Mouse (Mus musculus) myocyte (in vitro differentiated cells): ENCODE results near the gene Nkain2. TPM values are rescaled to one million over a fixed set of nuclear protein-coding genes. Genes with fewer than 3 reads are reported as not detected.

Source experiments
- H3K27me3 ChIP-seq: one replicate; pipeline ENCODE4 v1.6.1; 2011; ENCODE audit not compliant: control insufficient read depth, insufficient read depth, insufficient read length
- H3K36me3 ChIP-seq: one replicate; pipeline ENCODE4 v1.6.1; 2011; ENCODE audit not compliant: control insufficient read depth, insufficient read depth
- H3K4me2 ChIP-seq: one replicate; pipeline ENCODE4 v1.6.1; 2011; ENCODE audit warnings: low read depth, control low read depth
- H3K4me3 ChIP-seq: one replicate; pipeline ENCODE4 v1.5.1; 2011; ENCODE audit warnings: mild to moderate bottlenecking, control low read depth, moderate library complexity
- H3K79me2 ChIP-seq: one replicate; pipeline ENCODE4 v1.6.1; 2011; ENCODE audit not compliant: control insufficient read depth, insufficient read depth
- H3ac ChIP-seq: one replicate; pipeline ENCODE4 v1.6.1; 2011; ENCODE audit not compliant: control insufficient read depth, insufficient read length
- CEBPB ChIP-seq: IDR thresholded peaks from 2 replicates; pipeline ENCODE4 v1.6.1; 2011; ENCODE audit warnings: mild to moderate bottlenecking, moderate library complexity; ENCODE audit not compliant: poor library complexity, insufficient read depth, severe bottlenecking
- E2F4 ChIP-seq: IDR thresholded peaks from one replicate; pipeline ENCODE4 v1.6.1; 2011; ENCODE audit warnings: mild to moderate bottlenecking, control low read depth, moderate library complexity; ENCODE audit not compliant: insufficient read depth
- MAX ChIP-seq: IDR thresholded peaks from one replicate; pipeline ENCODE4 v1.6.1; 2011; ENCODE audit warnings: low read depth, mild to moderate bottlenecking, control low read depth
- MYOD1 ChIP-seq, 3 experiments: IDR thresholded peaks; one replicate each; pipeline ENCODE4 v1.6.1; 2011; ENCODE audit warnings: control low read depth in 2 of 3, low read depth in 2 of 3, mild to moderate bottlenecking in 2 of 3, moderate library complexity in 1 of 3; ENCODE audit not compliant: insufficient read length in 2 of 3, control insufficient read depth in 1 of 3
- MYOG ChIP-seq, 3 experiments: IDR thresholded peaks; one replicate each; pipeline ENCODE4 v1.6.1; 2011; ENCODE audit warnings: control low read depth in 2 of 3, low read depth in 2 of 3, mild to moderate bottlenecking in 2 of 3; ENCODE audit not compliant: insufficient read length in 2 of 3, control insufficient read depth in 1 of 3, insufficient read depth in 1 of 3
- POLR2A ChIP-seq: IDR thresholded peaks from one replicate; pipeline ENCODE4 v1.6.1; 2011; ENCODE audit warnings: low read depth, mild to moderate bottlenecking, control low read depth, moderate library complexity; ENCODE audit not compliant: insufficient read length
- POLR2AphosphoS2 ChIP-seq: IDR thresholded peaks from one replicate; pipeline ENCODE4 v1.6.1; 2011; ENCODE audit warnings: low read depth, control low read depth; ENCODE audit not compliant: insufficient read length
- REST ChIP-seq: IDR thresholded peaks from one replicate; pipeline ENCODE4 v1.6.1; 2011; ENCODE audit warnings: mild to moderate bottlenecking, control low read depth, moderate library complexity; ENCODE audit not compliant: insufficient read depth, insufficient read length
- SRF ChIP-seq: IDR thresholded peaks from one replicate; pipeline ENCODE4 v1.6.1; 2011; ENCODE audit warnings: low read depth; ENCODE audit not compliant: control insufficient read depth, insufficient read length
- TCF12 ChIP-seq: IDR thresholded peaks from one replicate; pipeline ENCODE4 v1.6.1; 2011; ENCODE audit warnings: mild to moderate bottlenecking, control low read depth; ENCODE audit not compliant: poor library complexity, insufficient read depth, severe bottlenecking
- TCF3 ChIP-seq: IDR thresholded peaks from one replicate; pipeline ENCODE4 v1.6.1; 2011; ENCODE audit warnings: low read depth, control low read depth; ENCODE audit not compliant: insufficient read length
- USF1 ChIP-seq: IDR thresholded peaks from one replicate; pipeline ENCODE4 v1.6.1; 2011; ENCODE audit warnings: low read depth, mild to moderate bottlenecking, control low read depth, moderate library complexity
- polyA plus RNA-seq: library from polyadenylated mRNA; unstranded; fragments of >200 nt; fragmentation: generic; extraction: Trizol; gene quantifications from one replicate; pipeline ENCODE4 v1.2.1, GENCODE M21; 2012; ENCODE audit warnings: missing spikeins

Nkain2 gene
- polyA plus RNA-seq, 1 experiment: 0.36 TPM

GRCm38 (mm10) chr10:32881977-32882376, 8.3 kb downstream of the Nkain2 start:
- TF ChIP-seq MAX (no peak), TCF12 (no peak), POLR2A (no peak), CEBPB (no peak), MYOD1 (IDR thresholded peaks at IDR 0.05; ENCODE audit: control insufficient read depth in 1 of 3, insufficient read length in 2 of 3, low read depth in 2 of 3) (no peak), MYOG (IDR thresholded peaks at IDR 0.05; ENCODE audit: control insufficient read depth in 1 of 3, insufficient read depth in 1 of 3, insufficient read length in 2 of 3, low read depth in 2 of 3) (no peak), E2F4 (no peak), REST (no peak), TCF3 (no peak), SRF (no peak), USF1 (no peak), POLR2AphosphoS2 (no peak)
- H3K79me2 ChIP-seq: no peaks in the 10 kb centered on the region
- H3ac ChIP-seq: no peak overlapping the region
- no peak overlapping the region for H3K4me3 ChIP-seq
- no peak overlapping the region for H3K4me2 ChIP-seq
- H3K27me3 ChIP-seq: no peaks in the 10 kb centered on the region
- no peaks in the 10 kb centered on the region for H3K36me3 ChIP-seq

- no peak overlapping the region for H3K4me2 ChIP-seq
- TF ChIP-seq CEBPB (no peak), USF1 (no peak), E2F4 (no peak), TCF12 (no peak), MAX (no peak), TCF3 (no peak), REST (no peak), MYOD1 (IDR thresholded peaks at IDR 0.05; ENCODE audit: control insufficient read depth in 1 of 3, insufficient read length in 2 of 3, low read depth in 2 of 3) (no peak), POLR2AphosphoS2 (no peak), MYOG (IDR thresholded peaks at IDR 0.05; ENCODE audit: control insufficient read depth in 1 of 3, insufficient read depth in 1 of 3, insufficient read length in 2 of 3, low read depth in 2 of 3) (no peak), POLR2A (no peak), SRF (no peak)
- no peaks in the 10 kb centered on the region for H3K36me3 ChIP-seq
- no peaks in the 10 kb centered on the region for H3K79me2 ChIP-seq
- no peaks in the 10 kb centered on the region for H3K27me3 ChIP-seq
- no peak overlapping the region for H3K4me3 ChIP-seq
- no peak overlapping the region for H3ac ChIP-seq
Observed at GRCm38 (mm10) chr10:32870691-32871406, 19.4 kb downstream of the Nkain2 start.

- Histone ChIP-seq H3K36me3 (no peaks in the 10 kb centered on the region), H3K4me3 (no peak overlapping the region), H3ac (no peak overlapping the region), H3K79me2 (no peaks in the 10 kb centered on the region), H3K27me3 (no peaks in the 10 kb centered on the region), H3K4me2 (peak overlapping the region; percentile 57)
- TF ChIP-seq E2F4: no peak
- no peak for TF ChIP-seq TCF12
- no peak for TF ChIP-seq REST
- TF ChIP-seq TCF3: no peak
- peak in 2 of 3 experiments; percentile 32 to 51 for TF ChIP-seq MYOD1 (IDR thresholded peaks at IDR 0.05; ENCODE audit: control insufficient read depth in 1 of 3, insufficient read length in 2 of 3, low read depth in 2 of 3)
- no peak for TF ChIP-seq POLR2A
- no peak for TF ChIP-seq SRF
- no peak for TF ChIP-seq MAX
- no peak for TF ChIP-seq POLR2AphosphoS2
- TF ChIP-seq MYOG (IDR thresholded peaks at IDR 0.05; ENCODE audit: control insufficient read depth in 1 of 3, insufficient read depth in 1 of 3, insufficient read length in 2 of 3, low read depth in 2 of 3): peak in 1 of 3 experiments; percentile 14
- TF ChIP-seq USF1: no peak
- TF ChIP-seq CEBPB: no peak
Observed at GRCm38 (mm10) chr10:32869541-32869940, 20.7 kb downstream of the Nkain2 start.

- TF ChIP-seq TCF3 (no peak), MAX (no peak), SRF (no peak), CEBPB (no peak), E2F4 (no peak), REST (no peak), TCF12 (no peak), MYOG (IDR thresholded peaks at IDR 0.05; ENCODE audit: control insufficient read depth in 1 of 3, insufficient read depth in 1 of 3, insufficient read length in 2 of 3, low read depth in 2 of 3) (no peak), POLR2AphosphoS2 (no peak), USF1 (no peak), POLR2A (no peak)
Observed at GRCm38 (mm10) chr10:32815210-32815883, 74.9 kb downstream of the Nkain2 start.

More at GRCm38 (mm10) chr10:32815210-32815883, 74.9 kb downstream of the Nkain2 start:
- H3K36me3 ChIP-seq: no peaks in the 10 kb centered on the region
- H3ac ChIP-seq: no peak overlapping the region
- no peaks in the 10 kb centered on the region for H3K27me3 ChIP-seq
- H3K79me2 ChIP-seq: no peaks in the 10 kb centered on the region
- no peak overlapping the region for H3K4me2 ChIP-seq
- no peak overlapping the region for H3K4me3 ChIP-seq
